Mouse (Mus musculus) megakaryocyte progenitor cell, adult 5-6 weeks (primary cell): ENCODE data around the gene Tctex1d4. TPM values are rescaled to one million over a fixed set of nuclear protein-coding genes. Genes with fewer than 3 reads are reported as not detected.

Experiments
- total RNA-seq, 2 experiments: library from RNA; stranded (forward) in 1 of 2; stranded (reverse) in 1 of 2; fragments of 157-497, 149-512 nt in 1 of 2; fragments of 200-1000 nt in 1 of 2; gene quantifications; 2 replicates each; pipeline versions ENCODE4 v1.2.3 to v1.2.4; 2015 to 2017

Tctex1d4 gene
- total RNA-seq, 2 experiments from 2014 or later: not detected

Other genes with a start within 250 kb of the Tctex1d4 start
- gene Zswim5, start 249.4 kb upstream of the Tctex1d4 start, total RNA-seq (2015): 0.10 and 0.15 TPM in 2 replicates
- 0.03 and 0.12 TPM in 2 replicates for gene Zswim5, start 249.4 kb upstream of the Tctex1d4 start, total RNA-seq (2017)
- 47.4 and 80.4 TPM in 2 replicates for gene Urod, start 132.4 kb upstream of the Tctex1d4 start, total RNA-seq (2015)
- 49.4 and 50.7 TPM in 2 replicates for gene Urod, start 132.4 kb upstream of the Tctex1d4 start, total RNA-seq (2017)
- gene Hectd3, start 131.5 kb upstream of the Tctex1d4 start, total RNA-seq (2015): 4.2 and 5.2 TPM in 2 replicates
- 12.2 and 13.6 TPM in 2 replicates for gene Hectd3, start 131.5 kb upstream of the Tctex1d4 start, total RNA-seq (2017)
- gene Eif2b3, start 107.4 kb upstream of the Tctex1d4 start, total RNA-seq (2015): 31.6 and 32.9 TPM in 2 replicates
- gene Eif2b3, start 107.4 kb upstream of the Tctex1d4 start, total RNA-seq (2017): 30.9 and 44.8 TPM in 2 replicates
- gene Ptch2, start 30.7 kb upstream of the Tctex1d4 start, total RNA-seq (2015): 0.30 and 1.3 TPM in 2 replicates
- 0.08 and 0.57 TPM in 2 replicates for gene Ptch2, start 30.7 kb upstream of the Tctex1d4 start, total RNA-seq (2017)
- gene Btbd19, start 1.1 kb upstream of the Tctex1d4 start, total RNA-seq (2015): 9.1 and 10.2 TPM in 2 replicates
- gene Btbd19, start 1.1 kb upstream of the Tctex1d4 start, total RNA-seq (2017): 6.4 and 8.9 TPM in 2 replicates
- 1.4 and 2.0 TPM in 2 replicates for gene Plk3, start 7.2 kb downstream of the Tctex1d4 start, total RNA-seq (2015)
- gene Plk3, start 7.2 kb downstream of the Tctex1d4 start, total RNA-seq (2017): 1.1 and 4.1 TPM in 2 replicates
- 4,838 and 5,186 TPM in 2 replicates for gene Rps8, start 29.4 kb downstream of the Tctex1d4 start, total RNA-seq (2015)
- 1,989 and 2,131 TPM in 2 replicates for gene Rps8, start 29.4 kb downstream of the Tctex1d4 start, total RNA-seq (2017)
- gene Kif2c, start 55.8 kb downstream of the Tctex1d4 start, total RNA-seq (2015): 33.3 and 33.7 TPM in 2 replicates
- gene Kif2c, start 55.8 kb downstream of the Tctex1d4 start, total RNA-seq (2017): 45.9 and 46.4 TPM in 2 replicates
- 6.2 and 8.5 TPM in 2 replicates for gene Tmem53, start 125.2 kb downstream of the Tctex1d4 start, total RNA-seq (2015)
- gene Tmem53, start 125.2 kb downstream of the Tctex1d4 start, total RNA-seq (2017): 1.7 and 4.9 TPM in 2 replicates
- not detected in 2 replicates for gene Armh1, start 125.3 kb downstream of the Tctex1d4 start, total RNA-seq (2015)
- gene Armh1, start 125.3 kb downstream of the Tctex1d4 start, total RNA-seq (2017): not detected in 2 replicates